Mouse (Mus musculus) stomach, embryonic 15.5 days (tissue): Measurements from ENCODE around the gene Dbndd1. TPM values are rescaled to one million over a fixed set of nuclear protein-coding genes. Genes with fewer than 3 reads are reported as not detected.
"Not testable (repeated sequence)": the region's sequence is repeated elsewhere in the genome, so short reads cannot be mapped to it uniquely, and the experiment has no call there.

Source experiments
- ATAC-seq: fragments of 200-750 bp; cut with Nextera tagmentation; 2 replicates; pipeline ENCODE4 v1.8.0; 2017; ENCODE audit warnings: low read depth, moderate number of reproducible peaks, moderate TSS enrichment; ENCODE audit not compliant: insufficient read depth, low FRiP score
- H3K27ac ChIP-seq: fragments of 300-500 bp; sonication (generic); 2 replicates; pipeline ENCODE4 v1.5.1; 2015; ENCODE audit warnings: mild to moderate bottlenecking, inconsistent platforms
- H3K27me3 ChIP-seq: fragments of 300-500 bp; sonication (generic); replicated peaks from 2 replicates; pipeline ENCODE4 v1.6.1; 2015; ENCODE audit warnings: inconsistent platforms
- H3K36me3 ChIP-seq: fragments of 300-500 bp; sonication (generic); 2 replicates; pipeline ENCODE4 v1.6.1; 2015; ENCODE audit warnings: inconsistent platforms
- H3K4me1 ChIP-seq: fragments of 300-500 bp; sonication (generic); 2 replicates; pipeline ENCODE4 v1.6.1; 2015; ENCODE audit warnings: inconsistent platforms
- H3K4me2 ChIP-seq: fragments of 300-500 bp; sonication (generic); 2 replicates; pipeline ENCODE4 v1.6.1; 2015; ENCODE audit warnings: mild to moderate bottlenecking, inconsistent platforms
- H3K4me3 ChIP-seq: fragments of 300-500 bp; sonication (generic); replicated peaks from 2 replicates; pipeline ENCODE4 v1.5.1; 2015; ENCODE audit warnings: inconsistent platforms
- H3K9ac ChIP-seq: fragments of 300-500 bp; sonication (generic); 2 replicates; pipeline ENCODE4 v1.6.1; 2015; ENCODE audit warnings: inconsistent platforms
- H3K9me3 ChIP-seq: fragments of 300-500 bp; sonication (generic); 2 replicates; pipeline ENCODE4 v1.6.1; 2016; ENCODE audit warnings: inconsistent platforms
- WGBS: fragments of 180-500 bp; shearing (Covaris S2); methylation state at CpG from one replicate; pipeline ENCODE4 v1.1.7; 2015; 5-methylcytosine and 5-hydroxymethylcytosine counted together
- polyA plus RNA-seq: library from polyadenylated mRNA; unstranded; fragments of >200 nt; fragmentation: Nextera tagmentation; extraction: Ambion mirVana; gene quantifications from 2 replicates; pipeline ENCODE4 v1.2.1, GENCODE M21; 2015

Gene Dbndd1
- polyA plus RNA-seq = 2.9 and 3.6 TPM in 2 replicates

- H3K4me3 ChIP-seq = peak within 1 kb of the TSS; percentile 63
- no peaks in the 10 kb centered on the region for H3K36me3 ChIP-seq
- no peak within 1 kb of the TSS for H3K27ac ChIP-seq
- H3K27me3 ChIP-seq = peaks cover 38% of the 10 kb centered on the region
- H3K4me1 ChIP-seq = peaks cover 20% of the 10 kb centered on the region
- ATAC-seq = no peak
- no peaks in the 10 kb centered on the region for H3K9me3 ChIP-seq
- peak within 1 kb of the TSS; percentile 100 for H3K4me2 ChIP-seq
- under 1% methylated on average over 56 of the region's 63 CpGs for WGBS
- H3K9ac ChIP-seq = peak within 1 kb of the TSS; percentile 16; the same call in 1 of the 2 replicates
These were observed at the start of gene Dbndd1 for GRCm38 (mm10) chr8:123514781-123515539. TSS of gene Dbndd1 (minus strand) at chr8:123515463.

- no CpG with 5 or more reads among the region's 45 CpGs for WGBS
- H3K4me1 ChIP-seq, H3K27ac ChIP-seq, H3K9me3 ChIP-seq, H3K36me3 ChIP-seq, ATAC-seq, H3K4me3 ChIP-seq, H3K9ac ChIP-seq, H3K27me3 ChIP-seq, H3K4me2 ChIP-seq: not testable (repeated sequence)
These were observed 49.0 kb upstream of the Dbndd1 start for GRCm38 (mm10) chr8:123564221-123564620.

- ATAC-seq, H3K27ac ChIP-seq, H3K4me2 ChIP-seq, H3K4me3 ChIP-seq, H3K9me3 ChIP-seq, H3K4me1 ChIP-seq, H3K9ac ChIP-seq: not testable (repeated sequence)
- WGBS = 69% methylated on average over 6 of the region's 14 CpGs
- Histone ChIP-seq H3K36me3 (peaks cover 26% of the 10 kb centered on the region), H3K27me3 (peaks cover 10% of the 10 kb centered on the region; the same call in 1 of the 2 replicates)
These were observed 22.4 kb upstream of the Dbndd1 start for GRCm38 (mm10) chr8:123537641-123538040.

GRCm38 (mm10) chr8:123536990-123537380 lies 21.7 kb upstream of the Dbndd1 start:
- no peak for ATAC-seq
- no peak overlapping the region for H3K9ac ChIP-seq

GRCm38 (mm10) chr8:123536242-123536989 lies 21.2 kb upstream of the Dbndd1 start:
- ATAC-seq = no peak
- Histone ChIP-seq H3K4me2 (no peak overlapping the region), H3K4me3 (no peak overlapping the region), H3K36me3 (peaks cover 38% of the 10 kb centered on the region), H3K9ac (no peak overlapping the region), H3K27ac (no peak overlapping the region), H3K9me3 (no peaks in the 10 kb centered on the region), H3K27me3 (peaks cover 10% of the 10 kb centered on the region; the same call in 1 of the 2 replicates), H3K4me1 (no peaks in the 10 kb centered on the region)
- WGBS = 87% methylated on average over 9 of the region's 9 CpGs

More at GRCm38 (mm10) chr8:123536990-123537380, 21.7 kb upstream of the Dbndd1 start:
- Histone ChIP-seq H3K4me1 (no peaks in the 10 kb centered on the region), H3K9me3 (no peaks in the 10 kb centered on the region), H3K36me3 (peaks cover 32% of the 10 kb centered on the region), H3K27me3 (peaks cover 10% of the 10 kb centered on the region; the same call in 1 of the 2 replicates), H3K4me3 (no peak overlapping the region), H3K27ac (no peak overlapping the region), H3K4me2 (no peak overlapping the region)
- 37% methylated on average over 6 of the region's 10 CpGs for WGBS

GRCm38 (mm10) chr8:123527720-123528489 lies 12.6 kb upstream of the Dbndd1 start:
- Histone ChIP-seq H3K4me1 (no peaks in the 10 kb centered on the region), H3K9me3 (no peaks in the 10 kb centered on the region), H3K4me3 (no peak overlapping the region), H3K4me2 (no peak overlapping the region), H3K36me3 (peaks cover 56% of the 10 kb centered on the region), H3K27me3 (no peaks in the 10 kb centered on the region), H3K27ac (no peak overlapping the region), H3K9ac (no peak overlapping the region)
- no peak for ATAC-seq
- 88% methylated on average over 25 of the region's 25 CpGs for WGBS

GRCm38 (mm10) chr8:123520048-123520447 lies 4.8 kb upstream of the Dbndd1 start:
- H3K9ac ChIP-seq, H3K27ac ChIP-seq, H3K4me2 ChIP-seq, ATAC-seq, H3K4me3 ChIP-seq, H3K9me3 ChIP-seq: not testable (repeated sequence)
- peaks cover 12% of the 10 kb centered on the region for H3K4me1 ChIP-seq
- peaks cover 11% of the 10 kb centered on the region; the same call in 1 of the 2 replicates for H3K36me3 ChIP-seq
- WGBS = 86% methylated on average over 1 of the region's 1 CpGs
- H3K27me3 ChIP-seq = peaks cover 11% of the 10 kb centered on the region

GRCm38 (mm10) chr8:123518667-123519066 lies 3.4 kb upstream of the Dbndd1 start, which contains the start of gene Gas8:
TSS of gene Gas8 (plus strand) at chr8:123518834.
- Histone ChIP-seq H3K36me3 (no peaks in the 10 kb centered on the region), H3K9ac (peak within 1 kb of the TSS; percentile 69), H3K9me3 (no peaks in the 10 kb centered on the region), H3K27me3 (peaks cover 24% of the 10 kb centered on the region), H3K4me3 (peak within 1 kb of the TSS; percentile 88), H3K27ac (no peak within 1 kb of the TSS), H3K4me2 (peak within 1 kb of the TSS; percentile 89), H3K4me1 (peaks cover 20% of the 10 kb centered on the region)
- 0% methylated on average over 20 of the region's 20 CpGs for WGBS
- peak; percentile 91 for ATAC-seq

GRCm38 (mm10) chr8:123518172-123518571 lies 2.9 kb upstream of the Dbndd1 start:
- Histone ChIP-seq H3K9me3 (no peaks in the 10 kb centered on the region), H3K4me1 (peaks cover 20% of the 10 kb centered on the region), H3K4me2 (peak overlapping the region; percentile 52), H3K9ac (no peak overlapping the region), H3K36me3 (no peaks in the 10 kb centered on the region), H3K4me3 (peak overlapping the region; percentile 88), H3K27ac (no peak overlapping the region), H3K27me3 (peaks cover 29% of the 10 kb centered on the region)
- WGBS = 33% methylated on average over 10 of the region's 10 CpGs
- ATAC-seq = no peak

- Histone ChIP-seq H3K4me1 (peaks cover 20% of the 10 kb centered on the region), H3K9ac (no peak overlapping the region), H3K4me2 (no peak overlapping the region), H3K4me3 (no peak overlapping the region), H3K36me3 (no peaks in the 10 kb centered on the region), H3K9me3 (no peaks in the 10 kb centered on the region), H3K27me3 (peaks cover 38% of the 10 kb centered on the region), H3K27ac (no peak overlapping the region)
- WGBS = 38% methylated on average over 2 of the region's 2 CpGs
- ATAC-seq = no peak
These were observed 1.3 kb upstream of the Dbndd1 start for GRCm38 (mm10) chr8:123516596-123516995.

GRCm38 (mm10) chr8:123515540-123515897 lies 256 bp upstream of the Dbndd1 start:
- no peak for ATAC-seq
- Histone ChIP-seq H3K27me3 (peaks cover 38% of the 10 kb centered on the region), H3K4me2 (peak overlapping the region; percentile 100), H3K4me3 (peak overlapping the region; percentile 63), H3K9ac (no peak overlapping the region), H3K4me1 (peaks cover 20% of the 10 kb centered on the region), H3K36me3 (no peaks in the 10 kb centered on the region), H3K9me3 (no peaks in the 10 kb centered on the region), H3K27ac (no peak overlapping the region)
- 2% methylated on average over 11 of the region's 11 CpGs for WGBS
